Mouse (Mus musculus): ENCODE data around the gene Plekho1. TPM values are rescaled to one million over a fixed set of nuclear protein-coding genes. Genes with fewer than 3 reads are reported as not detected.

The Plekho1 gene
- polyA plus RNA-seq, 1 experiment from 2014 or later = 83.5 TPM

DNA sequence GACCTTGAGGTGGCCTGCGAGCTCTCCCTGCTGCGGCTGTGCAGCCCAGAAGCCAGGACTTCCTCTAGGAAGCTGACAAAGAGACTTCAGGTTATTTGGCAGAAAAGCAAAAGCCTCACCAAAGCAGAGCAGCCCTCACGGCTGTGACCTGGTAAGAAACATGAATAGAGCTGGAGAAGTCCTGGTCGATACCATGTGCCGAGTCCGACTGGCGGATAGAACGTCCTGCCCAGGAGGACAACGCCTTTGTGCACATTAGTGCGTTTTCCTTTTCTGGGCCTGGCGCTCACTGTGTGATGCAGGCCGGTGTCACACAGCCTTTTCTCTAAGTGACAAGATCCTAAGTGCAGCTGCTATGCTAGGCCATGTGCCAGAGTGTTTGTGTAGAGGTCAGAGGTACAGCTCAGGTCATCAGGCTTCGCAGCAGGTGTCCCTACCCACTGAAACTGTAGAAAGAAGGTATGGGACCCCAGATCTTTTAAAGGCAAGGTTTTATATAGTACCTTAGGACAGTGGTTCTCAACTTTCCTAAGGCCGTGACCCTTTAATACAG, 4.4 kb upstream of the Plekho1 start:
- H3K36me3 ChIP-seq = peaks cover 5% of the 10 kb centered on the region; the same call in 1 of the 2 replicates
- DNase-seq (ENCODE audit: low spot score) = no peak
- no peaks in the 10 kb centered on the region for H3K27me3 ChIP-seq (ENCODE audit: insufficient read depth, poor library complexity, severe bottlenecking)
- 89% methylated on average over 14 of the region's 14 CpGs for WGBS
- no peak overlapping the region for H3K4me3 ChIP-seq
- 0 out of 2 replicates have a peak overlapping the region, but pooled peaks have one; percentile 29 for H3K27ac ChIP-seq
- no peaks in the 10 kb centered on the region for H3K9me3 ChIP-seq
- peaks cover 40% of the 10 kb centered on the region for H3K4me1 ChIP-seq (replicated peaks)

DNA sequence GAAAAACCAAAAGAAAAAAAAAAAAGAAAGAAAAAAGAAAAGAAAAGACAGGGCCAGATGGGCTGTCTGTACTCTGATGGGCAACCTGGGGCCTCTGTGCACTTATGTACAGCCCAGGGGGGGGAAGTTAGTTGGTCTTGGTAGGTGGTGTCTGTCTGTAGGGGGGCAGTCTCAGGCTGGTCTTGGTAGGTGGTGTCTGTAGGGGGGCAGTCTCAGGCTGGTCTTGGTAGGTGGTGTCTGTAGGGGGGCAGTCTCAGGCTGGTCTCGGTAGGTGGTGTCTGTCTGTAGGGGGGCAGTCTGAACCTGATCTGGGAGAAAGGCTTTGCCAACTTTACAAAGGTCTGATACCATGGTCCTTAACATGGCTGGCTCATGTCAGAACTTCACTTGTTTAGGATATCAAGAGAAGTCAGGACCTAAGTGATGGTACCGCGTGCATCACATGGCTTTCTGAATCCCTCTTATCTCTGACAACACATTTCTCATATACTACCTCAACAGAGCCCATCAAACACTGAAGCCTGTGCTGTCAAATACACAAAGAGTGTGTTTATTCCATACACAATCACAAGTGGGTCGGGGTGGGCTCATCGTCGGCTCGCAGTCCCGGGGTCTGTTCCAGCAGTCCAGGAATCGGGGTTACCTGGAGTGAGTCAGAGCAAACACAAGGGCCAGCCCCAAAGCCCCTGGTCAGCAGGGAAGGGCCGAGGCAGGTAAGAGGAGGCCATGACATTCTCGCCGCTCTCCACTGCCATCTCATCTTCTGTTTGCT, 3.7 kb upstream of the Plekho1 start:
- no peaks in the 10 kb centered on the region for H3K27me3 ChIP-seq (ENCODE audit: insufficient read depth, poor library complexity, severe bottlenecking)
- 0 out of 2 replicates have a peak overlapping the region, but pooled peaks have one; percentile 29 for H3K27ac ChIP-seq
- DNase-seq (ENCODE audit: low spot score) = no peak
- H3K4me3 ChIP-seq = no peak overlapping the region
- H3K36me3 ChIP-seq = peaks cover 5% of the 10 kb centered on the region; the same call in 1 of the 2 replicates
- H3K9me3 ChIP-seq = no peaks in the 10 kb centered on the region
- peaks cover 43% of the 10 kb centered on the region for H3K4me1 ChIP-seq (replicated peaks)
- 87% methylated on average over 12 of the region's 12 CpGs for WGBS

DNA sequence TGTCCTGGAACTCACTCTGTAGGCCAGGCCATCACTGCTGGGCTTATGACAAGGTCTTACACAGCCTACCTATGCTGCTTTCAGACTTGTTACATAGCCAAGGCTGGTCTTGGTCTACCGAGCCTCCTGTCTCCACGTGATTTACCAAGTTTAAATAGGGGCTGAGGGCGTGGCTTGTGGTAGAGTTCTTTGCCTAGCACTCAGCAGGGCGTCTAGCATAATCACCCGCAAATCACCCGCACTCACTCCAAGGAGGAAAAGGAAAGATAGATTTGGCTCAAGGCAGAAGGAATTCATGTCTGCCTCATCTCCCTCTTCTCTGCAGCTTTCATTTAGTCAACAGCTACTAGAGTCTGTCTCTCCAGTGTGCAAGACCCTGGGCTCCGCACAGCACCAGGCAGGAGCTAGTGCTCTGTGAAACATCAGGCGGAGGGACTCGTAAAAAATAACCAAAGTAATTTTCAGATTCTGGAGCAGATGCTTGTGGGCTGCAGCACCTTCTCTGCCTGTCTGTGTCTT, 1.5 kb upstream of the Plekho1 start:
- Histone ChIP-seq H3K4me1 (replicated peaks) (peaks cover 65% of the 10 kb centered on the region), H3K4me3 (peak overlapping the region; percentile 77), H3K27me3 (ENCODE audit: insufficient read depth, poor library complexity, severe bottlenecking) (no peaks in the 10 kb centered on the region), H3K36me3 (peaks cover 21% of the 10 kb centered on the region), H3K27ac (peak overlapping the region; percentile 100), H3K9me3 (no peaks in the 10 kb centered on the region)
- WGBS = 29% methylated on average over 9 of the region's 9 CpGs
- DNase-seq (ENCODE audit: low spot score) = no peak

DNA sequence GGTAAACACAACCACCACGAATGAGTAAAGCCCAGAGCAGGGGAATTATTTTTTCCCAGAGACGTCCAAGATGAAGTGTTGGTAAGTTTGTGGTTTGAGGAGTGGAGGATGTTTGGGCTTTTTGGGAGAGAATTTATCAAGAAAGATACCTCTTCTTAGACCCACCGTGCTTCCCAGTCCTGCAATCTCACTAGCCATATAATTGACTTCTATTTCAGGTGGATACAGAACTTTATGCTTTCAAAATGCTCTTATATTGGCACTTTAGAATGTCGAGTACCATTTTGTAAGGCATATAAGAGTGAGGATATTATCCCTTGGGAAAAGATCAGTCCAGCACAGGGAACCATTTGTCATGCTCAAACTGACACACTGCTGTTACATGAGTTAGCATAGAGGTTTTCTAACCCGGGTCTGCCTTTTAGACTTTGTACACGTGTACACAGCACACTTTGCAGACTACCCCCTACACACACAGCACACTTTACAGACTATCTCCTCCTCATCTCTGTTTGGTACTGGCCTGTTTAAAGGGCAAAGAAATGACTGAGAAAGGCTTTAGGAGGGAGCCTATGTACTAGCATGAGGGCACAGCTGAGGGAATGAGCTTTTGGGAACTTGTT, 761 bp upstream of the Plekho1 start:
- peak overlapping the region; percentile 100 for H3K27ac ChIP-seq
- H3K9me3 ChIP-seq = no peaks in the 10 kb centered on the region
- no peaks in the 10 kb centered on the region for H3K27me3 ChIP-seq (ENCODE audit: insufficient read depth, poor library complexity, severe bottlenecking)
- WGBS = 13% methylated on average over 6 of the region's 6 CpGs
- no peak for DNase-seq (ENCODE audit: low spot score)
- H3K4me3 ChIP-seq = peak overlapping the region; percentile 77
- peaks cover 28% of the 10 kb centered on the region for H3K36me3 ChIP-seq
- peaks cover 71% of the 10 kb centered on the region for H3K4me1 ChIP-seq (replicated peaks)

DNA sequence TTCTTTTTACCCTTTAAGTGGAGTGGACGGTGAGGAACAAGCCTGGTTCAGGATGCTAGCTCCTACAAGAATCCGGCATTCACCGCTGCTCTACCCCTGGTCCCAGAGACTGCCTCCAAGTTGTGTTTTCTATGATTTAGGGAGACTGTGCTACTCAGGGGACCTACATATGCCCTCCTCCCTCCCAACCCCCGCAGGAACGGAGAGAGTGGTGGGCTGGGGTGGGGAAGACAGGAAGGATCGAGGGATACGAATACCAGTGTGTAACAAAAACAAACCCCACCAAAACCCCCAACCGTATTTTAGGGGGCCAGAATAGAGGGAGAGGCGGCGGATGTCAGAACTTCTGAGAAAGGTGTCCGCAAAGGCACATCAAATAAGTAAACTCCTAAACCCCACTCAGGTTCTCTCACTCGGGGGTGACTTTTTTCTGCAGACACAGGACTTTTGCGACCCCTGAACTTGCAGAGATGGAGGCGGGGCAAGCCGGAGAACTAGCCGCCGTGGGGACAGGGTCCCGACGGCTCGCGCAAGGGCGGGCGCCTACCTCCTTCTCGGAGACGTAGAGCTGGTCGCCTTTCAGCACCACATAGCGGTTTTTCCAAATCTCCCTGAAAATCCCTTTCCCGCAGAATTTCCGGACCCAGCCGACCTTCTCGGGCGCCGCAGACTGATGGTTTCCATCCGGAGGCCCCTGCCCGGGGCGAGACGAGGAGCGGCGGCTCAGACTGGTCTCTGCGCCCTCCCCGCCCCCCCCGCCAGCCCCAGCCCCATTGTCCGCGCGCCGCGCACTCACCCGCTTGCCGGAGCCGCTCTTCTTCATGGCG, 613 bp downstream of the Plekho1 start:
- WGBS = under 1% methylated on average over 50 of the region's 51 CpGs
- H3K9me3 ChIP-seq = no peaks in the 10 kb centered on the region
- peak overlapping the region; percentile 77 for H3K4me3 ChIP-seq
- H3K27ac ChIP-seq = peak overlapping the region; percentile 100
- H3K4me1 ChIP-seq (replicated peaks) = peaks cover 68% of the 10 kb centered on the region
- H3K36me3 ChIP-seq = peaks cover 42% of the 10 kb centered on the region
- peak; percentile 72 for DNase-seq (ENCODE audit: low spot score)
- H3K27me3 ChIP-seq (ENCODE audit: insufficient read depth, poor library complexity, severe bottlenecking) = no peaks in the 10 kb centered on the region

DNA sequence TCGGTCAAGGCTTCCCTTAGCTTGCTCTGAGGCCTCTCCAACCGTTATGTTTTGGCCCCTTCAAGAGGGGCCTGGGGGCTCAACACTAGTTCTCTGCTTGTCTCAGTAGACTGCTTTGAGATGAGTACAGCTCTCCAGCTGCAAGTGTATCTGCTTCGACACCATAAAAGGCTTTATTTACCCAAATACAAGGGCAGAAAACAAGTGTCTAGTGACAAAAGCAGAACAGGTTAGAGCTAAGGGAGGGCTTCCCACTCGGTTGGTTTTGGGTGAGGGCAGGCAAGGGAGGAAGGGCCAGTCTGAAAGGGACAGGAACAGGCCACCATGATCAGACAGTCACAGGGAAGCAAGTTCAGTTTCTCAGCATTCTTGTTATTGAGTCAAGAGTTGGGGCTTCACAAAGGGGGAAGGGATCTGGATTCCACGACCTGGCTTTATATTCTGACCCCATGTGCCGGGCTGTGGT, 1.4 kb downstream of the Plekho1 start:
- H3K27ac ChIP-seq = peak overlapping the region; percentile 100
- peaks cover 60% of the 10 kb centered on the region for H3K4me1 ChIP-seq (replicated peaks)
- 9% methylated on average over 6 of the region's 6 CpGs for WGBS
- no peaks in the 10 kb centered on the region for H3K27me3 ChIP-seq (ENCODE audit: insufficient read depth, poor library complexity, severe bottlenecking)
- H3K36me3 ChIP-seq = peaks cover 45% of the 10 kb centered on the region
- no peaks in the 10 kb centered on the region for H3K9me3 ChIP-seq
- peak overlapping the region; percentile 77 for H3K4me3 ChIP-seq
- no peak for DNase-seq (ENCODE audit: low spot score)

DNA sequence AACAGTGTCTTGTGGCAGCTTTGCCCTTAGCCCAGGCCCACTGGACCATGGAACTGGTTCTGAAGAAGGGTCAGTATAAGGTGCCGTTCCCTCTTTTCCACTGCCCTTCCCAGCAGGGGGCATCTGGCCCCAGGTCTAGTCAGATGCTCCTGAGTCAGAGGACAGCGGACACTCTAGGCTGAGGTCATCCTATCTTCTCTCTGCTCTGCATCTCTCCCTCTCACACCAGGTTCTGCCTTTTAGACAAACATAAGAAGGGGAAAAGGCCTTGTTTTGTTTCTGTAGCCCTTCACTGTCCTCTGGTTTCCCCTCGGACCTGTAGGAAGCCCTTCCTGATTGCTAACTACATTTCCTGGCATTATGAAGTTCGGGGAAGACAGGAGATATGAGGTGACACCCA, 1.9 kb downstream of the Plekho1 start:
- peaks cover 62% of the 10 kb centered on the region for H3K4me1 ChIP-seq (replicated peaks)
- H3K36me3 ChIP-seq = peaks cover 50% of the 10 kb centered on the region
- H3K9me3 ChIP-seq = no peaks in the 10 kb centered on the region
- no peaks in the 10 kb centered on the region for H3K27me3 ChIP-seq (ENCODE audit: insufficient read depth, poor library complexity, severe bottlenecking)
- peak overlapping the region; percentile 100 for H3K27ac ChIP-seq
- peak overlapping the region; percentile 77 for H3K4me3 ChIP-seq
- WGBS = 29% methylated on average over 4 of the region's 4 CpGs
- no peak for DNase-seq (ENCODE audit: low spot score)

DNA sequence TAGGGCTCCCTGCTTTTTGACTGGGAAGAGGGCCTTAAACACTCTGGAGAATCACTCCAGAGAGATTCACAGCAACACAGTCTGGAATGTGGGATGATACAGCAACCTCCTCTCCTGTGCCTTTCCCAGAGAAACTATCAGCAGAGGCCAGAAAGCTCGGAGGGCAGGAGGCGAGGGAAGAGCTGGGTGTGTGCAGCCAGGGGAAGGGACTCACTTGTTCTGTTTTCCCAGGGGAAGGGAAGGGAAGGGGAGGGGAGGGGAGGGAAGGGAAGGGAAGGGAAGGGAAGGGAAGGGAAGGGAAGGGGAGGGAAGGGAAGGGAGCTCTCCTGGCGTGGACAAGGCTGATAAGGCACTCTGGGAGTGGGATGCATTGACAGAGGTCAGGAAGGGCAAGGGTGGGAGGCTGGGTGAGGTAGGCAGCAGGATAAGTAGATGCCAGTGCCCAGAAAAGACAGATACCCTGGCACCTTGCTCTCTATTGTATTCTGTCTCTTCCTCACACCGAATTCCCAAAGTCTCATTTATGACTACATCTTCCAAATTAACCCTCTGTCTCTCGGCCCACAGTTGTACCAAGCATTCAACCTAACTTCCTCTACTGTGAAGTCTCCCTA, 2.7 kb downstream of the Plekho1 start:
- no peaks in the 10 kb centered on the region for H3K27me3 ChIP-seq (ENCODE audit: insufficient read depth, poor library complexity, severe bottlenecking)
- WGBS = 55% methylated on average over 5 of the region's 5 CpGs
- peak overlapping the region; percentile 77 for H3K4me3 ChIP-seq
- no peaks in the 10 kb centered on the region for H3K9me3 ChIP-seq
- H3K27ac ChIP-seq = peak overlapping the region; percentile 100
- peaks cover 58% of the 10 kb centered on the region for H3K36me3 ChIP-seq
- H3K4me1 ChIP-seq (replicated peaks) = peaks cover 60% of the 10 kb centered on the region
- no peak for DNase-seq (ENCODE audit: low spot score)

DNA sequence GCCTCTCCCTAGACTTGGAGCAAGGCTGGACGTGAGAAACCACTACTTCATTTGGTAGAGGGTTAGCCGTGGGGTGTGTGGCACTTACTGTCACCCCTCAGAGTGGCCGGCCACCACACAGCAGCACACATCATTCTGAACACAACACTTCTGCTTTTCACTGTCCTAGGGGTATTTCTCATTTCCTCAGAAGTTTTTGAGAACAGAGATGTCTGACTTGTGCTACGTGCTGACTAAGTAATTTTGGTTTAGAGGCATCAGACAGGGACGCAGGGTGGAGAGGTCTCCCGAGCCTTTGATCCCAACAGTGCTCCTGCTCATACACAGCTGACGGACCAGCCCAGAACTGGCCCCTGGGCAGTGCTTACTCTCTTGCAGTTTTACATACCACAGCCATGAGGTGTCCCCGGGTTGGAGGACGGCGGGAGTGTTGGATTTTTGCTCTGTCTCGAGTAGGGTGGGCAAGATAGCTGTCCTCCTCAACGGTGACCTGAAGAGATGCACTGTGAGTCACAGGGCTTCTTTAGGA, 5.3 kb downstream of the Plekho1 start:
- Histone ChIP-seq H3K4me3 (no peak overlapping the region), H3K9me3 (no peaks in the 10 kb centered on the region), H3K27ac (peak overlapping the region; percentile 2; the same call in 1 of the 2 replicates), H3K27me3 (ENCODE audit: insufficient read depth, poor library complexity, severe bottlenecking) (0 out of 2 replicates have a peak, but pooled peaks cover 4% of the 10 kb centered on the region), H3K36me3 (peaks cover 69% of the 10 kb centered on the region), H3K4me1 (replicated peaks) (peaks cover 64% of the 10 kb centered on the region)
- 91% methylated on average over 12 of the region's 12 CpGs for WGBS
- DNase-seq (ENCODE audit: low spot score) = no peak

DNA sequence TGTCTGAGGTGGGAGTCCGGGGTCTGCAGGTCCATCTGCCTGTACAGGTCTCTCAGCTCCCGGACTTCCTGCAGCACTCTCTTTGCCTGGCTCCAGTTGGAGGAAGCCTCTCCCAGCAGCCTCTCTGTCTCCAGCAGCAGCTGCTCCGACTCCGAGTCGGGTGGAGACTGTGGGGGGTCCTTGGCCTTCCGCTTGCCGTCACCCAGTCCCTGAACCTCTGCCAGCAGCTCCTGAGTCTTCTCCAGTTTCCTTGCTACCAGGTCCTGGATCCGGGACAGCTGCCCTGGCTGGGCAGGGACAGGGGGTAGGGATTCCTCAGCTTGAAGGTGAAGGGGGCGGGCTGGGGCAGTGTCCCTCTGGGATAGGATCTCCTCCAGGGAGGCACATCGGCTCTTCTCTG, 6.8 kb downstream of the Plekho1 start:
- H3K27ac ChIP-seq = peak overlapping the region; percentile 56

DNA sequence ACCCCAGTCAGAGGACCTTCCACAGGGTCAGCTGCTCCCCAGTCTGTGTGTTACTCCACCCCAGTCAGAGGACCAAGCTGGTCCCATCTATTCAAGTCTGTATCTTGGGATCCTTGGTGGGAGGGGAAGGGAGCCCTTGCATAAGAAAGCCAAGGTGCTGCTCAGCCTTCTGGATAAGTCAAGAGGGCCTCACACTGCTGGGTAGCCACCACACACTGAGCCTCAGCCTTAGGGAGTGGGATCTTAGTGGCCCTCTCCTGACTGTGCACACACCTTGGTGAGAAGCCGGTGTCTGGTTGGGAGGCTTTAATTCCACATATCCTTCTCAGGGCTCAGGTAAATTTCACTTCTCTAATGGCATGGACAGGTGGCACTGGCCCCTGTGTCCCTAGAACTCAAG, 7.7 kb downstream of the Plekho1 start:
- H3K9me3 ChIP-seq = no peaks in the 10 kb centered on the region
- WGBS = 100% methylated on average over 1 of the region's 1 CpGs
- H3K27me3 ChIP-seq (ENCODE audit: insufficient read depth, poor library complexity, severe bottlenecking) = 0 out of 2 replicates have a peak, but pooled peaks cover 4% of the 10 kb centered on the region
- H3K27ac ChIP-seq = no peak overlapping the region
- H3K4me3 ChIP-seq = no peak overlapping the region
- no peak for DNase-seq (ENCODE audit: low spot score)
- peaks cover 62% of the 10 kb centered on the region for H3K36me3 ChIP-seq
- peaks cover 57% of the 10 kb centered on the region for H3K4me1 ChIP-seq (replicated peaks)

More for the DNA sequence above, 6.8 kb downstream of the Plekho1 start:
- Histone ChIP-seq H3K27me3 (ENCODE audit: insufficient read depth, poor library complexity, severe bottlenecking) (0 out of 2 replicates have a peak, but pooled peaks cover 4% of the 10 kb centered on the region), H3K36me3 (peaks cover 69% of the 10 kb centered on the region), H3K4me1 (replicated peaks) (peaks cover 66% of the 10 kb centered on the region), H3K4me3 (0 out of 2 replicates have a peak overlapping the region, but pooled peaks have one; percentile 9), H3K9me3 (no peaks in the 10 kb centered on the region)
- DNase-seq (ENCODE audit: low spot score) = no peak
- 72% methylated on average over 10 of the region's 10 CpGs for WGBS

Measured in hindbrain, embryonic 10.5 days (tissue).